Mouse (Mus musculus) lung, postnatal 0 days (tissue): ENCODE results near the gene Tnfrsf11a. TPM values are rescaled to one million over a fixed set of nuclear protein-coding genes. Genes with fewer than 3 reads are reported as not detected.
"Not testable (repeated sequence)": the region's sequence is repeated elsewhere in the genome, so short reads cannot be mapped to it uniquely, and the experiment has no call there.

ENCODE experiments used
- ATAC-seq: fragments of 200-750 bp; cut with Nextera tagmentation; 2 replicates; pipeline ENCODE4 v1.8.0; 2017; ENCODE audit warnings: moderate library complexity
- DNase-seq: peaks from one replicate; pipeline ENCODE4 v3.0.0-alpha.2; 2016; ENCODE audit warnings: low spot score
- H3K27ac ChIP-seq: fragments of 300-500 bp; sonication (generic); 2 replicates; pipeline ENCODE4 v1.5.1; 2014; ENCODE audit warnings: antibody characterized with exemption, mild to moderate bottlenecking, low read length, mixed read lengths
- H3K27me3 ChIP-seq: fragments of 300-500 bp; sonication (generic); replicated peaks from 2 replicates; pipeline ENCODE4 v1.6.1; 2014; ENCODE audit warnings: low read length, mixed read lengths; ENCODE audit not compliant: insufficient read depth
- H3K36me3 ChIP-seq: fragments of 300-500 bp; sonication (generic); 2 replicates; pipeline ENCODE4 v1.6.1; 2014; ENCODE audit warnings: low read length, mixed read lengths; ENCODE audit not compliant: insufficient read depth
- H3K4me1 ChIP-seq: fragments of 300-500 bp; sonication (generic); 2 replicates; pipeline ENCODE4 v1.6.1; 2014; ENCODE audit warnings: antibody characterized with exemption, low read depth, low read length, mixed read lengths; ENCODE audit not compliant: insufficient read depth
- H3K4me2 ChIP-seq: fragments of 300-500 bp; sonication (generic); replicated peaks from 2 replicates; pipeline ENCODE4 v1.6.1; 2014; ENCODE audit warnings: low read depth, mild to moderate bottlenecking, low read length, moderate library complexity, mixed read lengths
- H3K4me3 ChIP-seq: fragments of 300-500 bp; sonication (generic); 2 replicates; pipeline ENCODE4 v1.5.1; 2014; ENCODE audit warnings: low read depth, low read length
- H3K9ac ChIP-seq: fragments of 300-500 bp; sonication (generic); replicated peaks from 2 replicates; pipeline ENCODE4 v1.6.1; 2014; ENCODE audit warnings: low read depth, mild to moderate bottlenecking
- H3K9me3 ChIP-seq: fragments of 300-500 bp; sonication (generic); 2 replicates; pipeline ENCODE4 v1.6.1; 2016; ENCODE audit warnings: low read length, mixed read lengths
- CTCF ChIP-seq: IDR thresholded peaks from 2 replicates; pipeline ENCODE4 v1.5.1; 2016; ENCODE audit warnings: antibody characterized with exemption, mild to moderate bottlenecking
- EP300 ChIP-seq: IDR thresholded peaks from 2 replicates; pipeline ENCODE4 v1.6.1; 2016; ENCODE audit warnings: antibody characterized with exemption, mild to moderate bottlenecking, control low read depth
- WGBS: fragments of 180-500 bp; shearing (Covaris S2); extraction: QIAGEN DNeasy Blood & Tissue Kit; methylation state at CpG from one replicate; pipeline ENCODE4 v1.1.7; 2014; 5-methylcytosine and 5-hydroxymethylcytosine counted together
- polyA plus RNA-seq: library from polyadenylated mRNA; unstranded; fragments of >200 nt; fragmentation: Nextera tagmentation; extraction: Ambion mirVana; gene quantifications from 2 replicates; pipeline ENCODE4 v1.2.1, GENCODE M21; 2015

Gene Tnfrsf11a
- polyA plus RNA-seq, 1 experiment from 2014 or later: 2.2 TPM

GRCm38 (mm10) chr1:105765586-105765985 is 14.9 kb upstream of the Tnfrsf11a start:
- Histone ChIP-seq H3K27ac (no peak overlapping the region), H3K27me3 (no peaks in the 10 kb centered on the region), H3K4me1 (no peaks in the 10 kb centered on the region), H3K4me3 (no peak overlapping the region), H3K9me3 (no peaks in the 10 kb centered on the region), H3K9ac (no peak overlapping the region), H3K4me2 (no peak overlapping the region), H3K36me3 (no peaks in the 10 kb centered on the region)
- ATAC-seq (no peak), DNase-seq (no peak)
- no peak for TF ChIP-seq CTCF
- no peak for TF ChIP-seq EP300
- 57% methylated on average over 8 of the region's 8 CpGs for WGBS

DNA sequence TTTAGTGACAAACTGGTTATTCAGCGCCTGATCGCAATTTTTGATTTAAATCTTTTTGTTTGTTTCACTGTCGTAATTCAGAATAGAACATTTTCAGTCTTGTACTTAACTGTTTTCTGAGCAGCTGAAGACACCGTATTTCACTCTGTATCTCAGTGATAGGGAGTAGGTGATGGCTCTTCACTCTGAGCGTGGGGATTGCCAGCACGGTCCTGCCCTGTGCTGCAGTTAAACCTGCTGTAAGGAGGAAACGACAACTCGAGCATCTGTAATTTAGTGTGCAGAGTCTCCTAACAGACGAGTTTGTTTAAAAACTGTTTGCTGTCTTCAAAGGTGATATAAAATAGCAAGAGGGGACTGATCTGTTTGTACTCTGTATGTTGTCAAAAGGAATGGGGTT is 14.4 kb upstream of the Tnfrsf11a start:
- not testable (repeated sequence) for H3K4me3 ChIP-seq, H3K9ac ChIP-seq, H3K27me3 ChIP-seq, DNase-seq, H3K36me3 ChIP-seq, H3K9me3 ChIP-seq, ATAC-seq, H3K4me1 ChIP-seq, H3K27ac ChIP-seq, H3K4me2 ChIP-seq
- 73% methylated on average over 9 of the region's 9 CpGs for WGBS

- H3K4me3 ChIP-seq: no peak overlapping the region
- no peak overlapping the region for H3K4me2 ChIP-seq
- TF ChIP-seq EP300 (no peak), CTCF (no peak)
- no peak overlapping the region for H3K9ac ChIP-seq
- DNase-seq (no peak), ATAC-seq (no peak)
- no peak overlapping the region for H3K27ac ChIP-seq
- H3K36me3 ChIP-seq: no peaks in the 10 kb centered on the region
- H3K9me3 ChIP-seq: no peaks in the 10 kb centered on the region
- WGBS: 71% methylated on average over 2 of the region's 2 CpGs
- H3K4me1 ChIP-seq: no peaks in the 10 kb centered on the region
- H3K27me3 ChIP-seq: no peaks in the 10 kb centered on the region
Measured at GRCm38 (mm10) chr1:105768397-105768796, 12.1 kb upstream of the Tnfrsf11a start.

- no peaks in the 10 kb centered on the region for H3K9me3 ChIP-seq
- H3K4me1 ChIP-seq: no peaks in the 10 kb centered on the region
- no peak overlapping the region for H3K9ac ChIP-seq
- ATAC-seq (no peak), DNase-seq (no peak)
- TF ChIP-seq EP300 (no peak), CTCF (no peak)
- H3K4me3 ChIP-seq: no peak overlapping the region
- no peaks in the 10 kb centered on the region for H3K36me3 ChIP-seq
- 56% methylated on average over 2 of the region's 2 CpGs for WGBS
- no peak overlapping the region for H3K4me2 ChIP-seq
- H3K27ac ChIP-seq: no peak overlapping the region
- H3K27me3 ChIP-seq: no peaks in the 10 kb centered on the region
Measured at GRCm38 (mm10) chr1:105770685-105771084, 9.8 kb upstream of the Tnfrsf11a start.

DNA sequence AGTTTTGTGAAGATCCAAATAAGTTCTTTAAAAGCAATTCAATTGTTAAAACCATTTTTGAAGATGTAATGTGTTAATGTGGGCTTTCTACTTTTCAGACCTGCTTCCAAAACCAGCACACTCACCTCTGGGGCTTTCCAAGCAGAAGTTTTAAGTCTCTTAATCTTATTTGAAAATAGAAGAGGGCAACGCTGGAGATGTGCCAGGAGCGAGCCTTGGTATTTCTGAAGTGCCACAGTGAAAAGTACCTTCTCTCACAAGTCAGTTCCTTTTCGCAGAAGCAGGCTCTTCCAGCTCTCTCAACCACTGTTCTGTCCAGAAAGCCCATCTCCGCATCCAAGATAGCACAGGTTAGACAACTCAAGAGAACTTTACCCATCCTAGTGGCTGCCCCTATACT is 4.1 kb upstream of the Tnfrsf11a start:
- TF ChIP-seq CTCF: no peak
- no peak for TF ChIP-seq EP300
- H3K4me3 ChIP-seq: no peak overlapping the region
- DNase-seq (peak; percentile 55), ATAC-seq (no peak)
- H3K27ac ChIP-seq: no peak overlapping the region
- 58% methylated on average over 4 of the region's 4 CpGs for WGBS
- H3K4me2 ChIP-seq: no peak overlapping the region
- no peaks in the 10 kb centered on the region for H3K36me3 ChIP-seq
- no peaks in the 10 kb centered on the region; the same call in none of the 2 replicates for H3K27me3 ChIP-seq
- no peaks in the 10 kb centered on the region for H3K9me3 ChIP-seq
- H3K9ac ChIP-seq: no peak overlapping the region
- H3K4me1 ChIP-seq: no peaks in the 10 kb centered on the region

DNA sequence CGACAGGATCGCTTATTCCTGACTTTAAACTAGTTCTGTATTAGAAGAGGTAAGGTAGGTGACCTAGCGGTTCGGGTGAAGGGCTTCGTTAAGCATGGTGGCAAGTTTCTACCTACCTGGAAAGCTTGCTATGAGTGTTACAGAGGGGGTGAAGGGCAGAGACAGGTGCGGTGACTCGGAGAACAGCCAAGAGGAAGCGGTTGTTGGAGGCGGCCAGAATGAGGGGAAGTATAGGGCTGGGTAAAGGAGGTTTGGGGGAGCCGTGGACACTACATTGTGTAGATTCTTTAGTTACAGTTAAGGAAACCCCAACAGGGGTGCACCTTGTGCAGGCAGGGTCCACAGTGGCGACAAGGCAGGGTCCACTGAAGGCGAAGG is 450 bp upstream of the Tnfrsf11a start:
- no peaks in the 10 kb centered on the region; the same call in none of the 2 replicates for H3K27me3 ChIP-seq
- DNase-seq (no peak), ATAC-seq (peak; percentile 16; the same call in 1 of the 2 replicates)
- H3K4me2 ChIP-seq: peak overlapping the region; percentile 93
- H3K36me3 ChIP-seq: no peaks in the 10 kb centered on the region
- H3K27ac ChIP-seq: no peak overlapping the region
- no peaks in the 10 kb centered on the region for H3K9me3 ChIP-seq
- TF ChIP-seq EP300 (no peak), CTCF (no peak)
- WGBS: 31% methylated on average over 12 of the region's 12 CpGs
- H3K4me3 ChIP-seq: peak overlapping the region; percentile 53
- H3K9ac ChIP-seq: no peak overlapping the region
- no peaks in the 10 kb centered on the region; the same call in 1 of the 2 replicates for H3K4me1 ChIP-seq
